Mouse (Mus musculus): ENCODE data around the gene Fam160b1. TPM values are rescaled to one million over a fixed set of nuclear protein-coding genes. Genes with fewer than 3 reads are reported as not detected.

Fam160b1 gene
- polyA plus RNA-seq, 1 experiment, result 8.0 TPM

DNA sequence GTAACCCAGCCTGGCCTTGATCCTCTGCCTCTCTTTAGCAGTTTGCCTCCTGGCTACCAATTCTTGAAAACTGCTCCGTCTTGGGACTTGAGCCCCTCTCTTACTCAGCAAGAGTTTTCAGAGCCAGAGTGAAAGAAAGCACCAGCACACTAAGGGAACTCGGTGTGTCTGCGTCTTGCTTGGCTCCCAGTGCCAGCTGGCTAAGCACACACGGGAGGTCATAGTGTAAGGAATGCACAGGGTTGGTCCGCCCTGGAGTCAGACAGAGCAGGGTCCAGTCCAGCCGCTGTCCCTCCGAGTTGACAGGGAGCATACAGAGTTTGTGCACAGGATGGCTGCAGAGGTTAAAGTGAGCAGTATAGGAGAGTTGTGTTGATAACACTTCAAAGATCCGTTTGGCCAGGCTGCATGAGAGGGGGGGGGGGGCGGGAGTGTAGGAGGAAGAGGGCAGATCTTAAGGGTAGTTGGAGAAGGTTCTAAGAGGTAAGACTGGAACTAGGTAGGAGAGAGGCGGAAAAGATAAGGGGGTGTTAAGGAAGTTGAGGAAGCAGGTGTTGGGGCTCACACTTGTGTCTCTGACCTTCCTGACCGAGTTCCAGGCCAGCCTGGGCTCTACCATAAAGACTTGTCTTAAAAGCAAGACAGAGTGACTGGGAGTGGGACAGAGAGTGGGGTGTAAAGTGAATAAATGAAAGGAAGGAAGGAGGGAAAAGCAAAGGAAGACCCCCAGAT lies 4.6 kb downstream of the Fam160b1 start:
- TF ChIP-seq POLR2A (IDR thresholded peaks at IDR 0.05; ENCODE audit: low read depth, low read length) (no peak), CTCF (conservative IDR thresholded peaks at IDR 0.05; ENCODE audit: insufficient read depth, insufficient read length, low read depth, low read length) (no peak)
- Histone ChIP-seq H3K27ac (ENCODE audit: insufficient read depth, low read depth, low read length) (peak overlapping the region; percentile 54), H3K4me1 (ENCODE audit: control insufficient read depth, insufficient read depth, low read length) (peaks cover 35% of the 10 kb centered on the region), H3K36me3 (ENCODE audit: control insufficient read depth, insufficient read depth, low read length) (no peaks in the 10 kb centered on the region), H3K4me3 (ENCODE audit: insufficient read depth, low read depth, low read length) (no peak overlapping the region), H3K27me3 (replicated peaks; ENCODE audit: control insufficient read depth, insufficient read depth, low read length) (no peaks in the 10 kb centered on the region)
- DNase-seq, result peak; percentile 88
- 15% methylated on average over 10 of the region's 11 CpGs for WGBS

DNA sequence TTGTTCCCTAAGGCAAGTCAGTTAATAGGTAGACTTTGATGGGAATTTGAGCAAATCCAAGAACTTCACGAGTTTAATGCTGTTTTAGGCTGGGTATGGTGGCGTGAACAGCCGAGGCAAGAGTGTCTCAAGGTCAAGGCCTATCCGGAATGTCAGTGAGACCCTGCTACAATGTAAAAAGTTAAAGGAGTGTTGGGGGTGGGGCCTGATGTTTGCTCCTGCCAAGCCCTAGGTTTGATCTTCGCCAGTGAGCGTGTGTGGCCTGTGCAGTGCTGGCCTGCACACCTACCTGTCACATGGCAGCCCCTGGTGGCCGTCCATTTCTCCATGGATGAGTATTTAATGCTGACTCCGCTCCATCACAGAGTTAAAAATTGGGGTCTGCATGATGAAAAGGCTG lies 5.5 kb downstream of the Fam160b1 start:
- 44% methylated on average over 8 of the region's 8 CpGs for WGBS
- TF ChIP-seq CTCF (conservative IDR thresholded peaks at IDR 0.05; ENCODE audit: insufficient read depth, insufficient read length, low read depth, low read length) (peak; percentile 14; the same call in 1 of the 2 replicates), POLR2A (IDR thresholded peaks at IDR 0.05; ENCODE audit: low read depth, low read length) (no peak)
- Histone ChIP-seq H3K4me3 (ENCODE audit: insufficient read depth, low read depth, low read length) (no peak overlapping the region), H3K27ac (ENCODE audit: insufficient read depth, low read depth, low read length) (0 out of 2 replicates have a peak overlapping the region, but pooled peaks have one; percentile 4), H3K36me3 (ENCODE audit: control insufficient read depth, insufficient read depth, low read length) (no peaks in the 10 kb centered on the region), H3K27me3 (replicated peaks; ENCODE audit: control insufficient read depth, insufficient read depth, low read length) (no peaks in the 10 kb centered on the region), H3K4me1 (ENCODE audit: control insufficient read depth, insufficient read depth, low read length) (peaks cover 35% of the 10 kb centered on the region)
- DNase-seq, result no peak

DNA sequence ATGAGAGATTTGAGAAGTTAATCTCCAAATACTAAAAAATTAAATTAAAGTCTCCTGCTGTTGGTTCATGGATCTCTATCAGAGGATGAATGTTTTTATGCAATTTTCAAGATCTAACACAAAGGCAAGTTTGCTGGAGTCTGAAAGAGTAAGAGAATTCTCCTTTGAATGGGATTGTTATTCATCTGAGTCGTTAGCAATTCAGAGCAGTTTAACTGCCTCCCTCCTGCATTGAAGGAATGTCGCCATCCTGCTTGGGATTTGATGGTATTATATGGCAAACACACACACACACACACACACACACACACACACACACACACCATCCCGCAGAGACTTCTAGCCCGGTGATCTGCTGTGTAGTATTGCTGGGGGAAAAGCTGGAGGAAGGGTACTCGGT lies 6.1 kb downstream of the Fam160b1 start:
- 47% methylated on average over 5 of the region's 5 CpGs for WGBS
- no peak for TF ChIP-seq CTCF (conservative IDR thresholded peaks at IDR 0.05; ENCODE audit: insufficient read depth, insufficient read length, low read depth, low read length)
- no peak for TF ChIP-seq POLR2A (IDR thresholded peaks at IDR 0.05; ENCODE audit: low read depth, low read length)

DNA sequence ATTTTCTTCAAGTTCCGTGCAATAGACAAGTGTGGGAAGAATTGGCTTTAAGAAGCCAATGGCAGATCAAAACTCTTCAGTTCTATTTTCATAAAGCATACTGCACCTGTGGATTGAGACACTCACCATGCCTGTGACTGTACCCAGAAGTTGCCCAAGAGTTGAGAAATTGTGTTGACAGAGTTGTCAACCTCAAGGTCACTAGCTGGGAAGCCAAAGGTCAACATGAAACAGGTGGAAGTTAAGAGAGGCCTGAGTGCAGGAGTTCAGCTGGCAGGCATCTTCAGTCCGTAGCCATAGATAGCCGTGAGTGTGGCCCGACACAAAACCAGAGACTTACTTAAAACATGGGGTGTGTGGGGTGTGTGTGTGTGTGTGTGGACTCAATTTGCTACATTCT lies 6.7 kb downstream of the Fam160b1 start:
- TF ChIP-seq POLR2A (IDR thresholded peaks at IDR 0.05; ENCODE audit: low read depth, low read length), result no peak
- TF ChIP-seq CTCF (conservative IDR thresholded peaks at IDR 0.05; ENCODE audit: insufficient read depth, insufficient read length, low read depth, low read length), result no peak
- Histone ChIP-seq H3K4me3 (ENCODE audit: insufficient read depth, low read depth, low read length) (no peak overlapping the region), H3K4me1 (ENCODE audit: control insufficient read depth, insufficient read depth, low read length) (peaks cover 35% of the 10 kb centered on the region), H3K36me3 (ENCODE audit: control insufficient read depth, insufficient read depth, low read length) (no peaks in the 10 kb centered on the region), H3K27me3 (replicated peaks; ENCODE audit: control insufficient read depth, insufficient read depth, low read length) (no peaks in the 10 kb centered on the region), H3K27ac (ENCODE audit: insufficient read depth, low read depth, low read length) (0 out of 2 replicates have a peak overlapping the region, but pooled peaks have one; percentile 2)
- WGBS, result 49% methylated on average over 4 of the region's 4 CpGs
- DNase-seq, result peak; percentile 70

More for the DNA sequence above, 6.1 kb downstream of the Fam160b1 start:
- Histone ChIP-seq H3K36me3 (ENCODE audit: control insufficient read depth, insufficient read depth, low read length) (no peaks in the 10 kb centered on the region), H3K27ac (ENCODE audit: insufficient read depth, low read depth, low read length) (no peak overlapping the region), H3K4me3 (ENCODE audit: insufficient read depth, low read depth, low read length) (no peak overlapping the region), H3K4me1 (ENCODE audit: control insufficient read depth, insufficient read depth, low read length) (peaks cover 35% of the 10 kb centered on the region), H3K27me3 (replicated peaks; ENCODE audit: control insufficient read depth, insufficient read depth, low read length) (no peaks in the 10 kb centered on the region)
- DNase-seq, result no peak

DNA sequence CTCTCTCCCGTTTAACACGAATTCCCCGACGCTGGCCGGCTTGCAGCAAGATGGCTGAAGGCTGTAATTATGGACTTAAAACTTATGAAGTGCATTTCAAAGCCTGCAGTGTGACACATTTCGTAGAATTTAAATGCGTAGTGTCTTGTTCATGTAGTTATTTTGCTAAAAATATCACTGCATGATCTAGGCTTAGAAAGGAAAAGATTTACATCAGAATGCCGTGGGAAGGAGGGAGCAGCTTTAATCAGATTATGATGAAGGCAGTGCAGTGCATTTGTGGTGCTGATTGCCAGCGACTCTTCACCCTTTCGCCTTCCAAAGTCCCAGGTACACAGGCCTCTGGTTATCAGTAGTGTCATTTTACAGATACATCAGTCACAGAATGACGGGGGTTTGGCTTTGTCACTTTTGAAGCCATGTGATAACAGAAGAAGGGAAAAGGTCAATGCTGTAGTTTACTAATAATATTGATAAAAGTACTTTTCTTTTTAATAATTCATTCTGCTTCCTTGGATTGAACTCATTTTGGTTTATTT lies 7.4 kb downstream of the Fam160b1 start:
- H3K4me3 ChIP-seq (ENCODE audit: insufficient read depth, low read depth, low read length), result no peak overlapping the region
- H3K4me1 ChIP-seq (ENCODE audit: control insufficient read depth, insufficient read depth, low read length), result peaks cover 30% of the 10 kb centered on the region
- 89% methylated on average over 11 of the region's 11 CpGs for WGBS

DNA sequence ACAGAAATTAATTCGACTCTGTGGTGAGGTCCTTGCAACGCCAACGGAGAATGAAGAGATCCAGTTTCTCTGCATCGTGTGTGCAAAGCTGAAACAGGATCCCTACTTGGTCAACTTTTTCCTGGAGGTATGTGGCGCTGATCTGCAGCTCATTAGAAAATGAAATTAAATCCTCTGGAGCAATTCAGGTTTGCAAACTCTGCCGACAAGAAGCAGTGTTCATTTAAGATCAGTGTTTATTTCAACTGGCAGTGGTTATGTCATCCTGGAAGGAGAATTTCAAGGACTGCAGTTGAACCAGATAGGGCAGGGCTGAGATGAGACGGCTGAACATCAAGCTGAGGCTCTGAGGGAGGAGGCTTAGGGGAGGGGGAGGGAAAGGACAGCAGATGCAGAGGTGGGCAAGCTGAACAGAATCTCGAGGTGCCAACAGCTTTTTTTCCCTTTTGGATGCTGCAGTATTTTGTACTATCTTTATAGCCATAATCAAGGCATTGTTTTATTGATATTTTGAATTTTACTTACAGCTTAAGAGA lies 12.9 kb downstream of the Fam160b1 start:
- H3K27me3 ChIP-seq (replicated peaks; ENCODE audit: control insufficient read depth, insufficient read depth, low read length), result no peaks in the 10 kb centered on the region
- 58% methylated on average over 8 of the region's 8 CpGs for WGBS
- H3K4me3 ChIP-seq (ENCODE audit: insufficient read depth, low read depth, low read length), result no peak overlapping the region
- no peak for DNase-seq
- H3K4me1 ChIP-seq (ENCODE audit: control insufficient read depth, insufficient read depth, low read length), result peaks cover 8% of the 10 kb centered on the region; the same call in 1 of the 2 replicates
- H3K36me3 ChIP-seq (ENCODE audit: control insufficient read depth, insufficient read depth, low read length), result peaks cover 3% of the 10 kb centered on the region
- TF ChIP-seq CTCF (conservative IDR thresholded peaks at IDR 0.05; ENCODE audit: insufficient read depth, insufficient read length, low read depth, low read length), result no peak
- TF ChIP-seq POLR2A (IDR thresholded peaks at IDR 0.05; ENCODE audit: low read depth, low read length), result no peak
- no peak overlapping the region for H3K27ac ChIP-seq (ENCODE audit: insufficient read depth, low read depth, low read length)

More for the DNA sequence above, 7.4 kb downstream of the Fam160b1 start:
- no peak for DNase-seq
- Histone ChIP-seq H3K27me3 (replicated peaks; ENCODE audit: control insufficient read depth, insufficient read depth, low read length) (no peaks in the 10 kb centered on the region), H3K27ac (ENCODE audit: insufficient read depth, low read depth, low read length) (no peak overlapping the region), H3K36me3 (ENCODE audit: control insufficient read depth, insufficient read depth, low read length) (no peaks in the 10 kb centered on the region)
- no peak for TF ChIP-seq POLR2A (IDR thresholded peaks at IDR 0.05; ENCODE audit: low read depth, low read length)
- no peak for TF ChIP-seq CTCF (conservative IDR thresholded peaks at IDR 0.05; ENCODE audit: insufficient read depth, insufficient read length, low read depth, low read length)

DNA sequence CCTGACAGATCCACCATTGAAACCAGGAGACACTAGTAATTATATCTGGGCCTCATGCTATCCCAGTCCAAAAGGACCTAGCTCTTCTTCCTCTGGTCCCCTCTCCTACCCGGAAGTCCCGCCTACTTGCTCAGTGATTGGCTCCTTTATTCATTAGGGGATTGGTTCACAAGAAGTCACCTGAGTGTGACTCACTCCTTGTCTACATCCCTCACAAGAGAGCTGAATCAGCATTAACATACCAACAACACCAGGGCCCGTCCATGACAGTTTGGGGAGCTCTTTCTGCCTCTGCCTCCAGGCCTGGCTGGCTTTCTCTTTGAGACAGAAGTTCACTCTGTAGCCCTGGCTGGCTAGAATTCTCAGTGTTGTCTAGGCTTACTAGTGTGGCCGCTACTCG lies 14.7 kb downstream of the Fam160b1 start:
- Histone ChIP-seq H3K36me3 (ENCODE audit: control insufficient read depth, insufficient read depth, low read length) (peaks cover 8% of the 10 kb centered on the region), H3K4me1 (ENCODE audit: control insufficient read depth, insufficient read depth, low read length) (peaks cover 8% of the 10 kb centered on the region; the same call in 1 of the 2 replicates), H3K4me3 (ENCODE audit: insufficient read depth, low read depth, low read length) (no peak overlapping the region), H3K27me3 (replicated peaks; ENCODE audit: control insufficient read depth, insufficient read depth, low read length) (no peaks in the 10 kb centered on the region), H3K27ac (ENCODE audit: insufficient read depth, low read depth, low read length) (no peak overlapping the region)
- TF ChIP-seq POLR2A (IDR thresholded peaks at IDR 0.05; ENCODE audit: low read depth, low read length) (no peak), CTCF (conservative IDR thresholded peaks at IDR 0.05; ENCODE audit: insufficient read depth, insufficient read length, low read depth, low read length) (no peak)
- DNase-seq, result no peak
- 84% methylated on average over 5 of the region's 5 CpGs for WGBS
